Mouse (Mus musculus) embryonic facial prominence, embryonic 10.5 days (tissue): ENCODE measurements around the gene Fbxo34. TPM values are rescaled to one million over a fixed set of nuclear protein-coding genes. Genes with fewer than 3 reads are reported as not detected.
A peak's percentile ranks its signal among the peaks of the same experiment; 100 is the strongest.

Source experiments
- DNase-seq: peaks from one replicate; pipeline ENCODE4 v3.0.0-alpha.2; 2017; ENCODE audit warnings: low spot score
- H3K27ac ChIP-seq: fragments of 300-500 bp; sonication (generic); replicated peaks from 2 replicates; pipeline ENCODE4 v1.5.1; 2016; ENCODE audit warnings: mild to moderate bottlenecking
- H3K27me3 ChIP-seq: fragments of 300-500 bp; sonication (generic); replicated peaks from 2 replicates; pipeline ENCODE4 v1.6.1; 2016; ENCODE audit warnings: low read depth, mild to moderate bottlenecking; ENCODE audit not compliant: poor library complexity, severe bottlenecking
- H3K36me3 ChIP-seq: fragments of 300-500 bp; sonication (generic); replicated peaks from 2 replicates; pipeline ENCODE4 v1.6.1; 2016; ENCODE audit warnings: mild to moderate bottlenecking, moderate library complexity
- H3K4me1 ChIP-seq: fragments of 300-500 bp; sonication (generic); 2 replicates; pipeline ENCODE4 v1.6.1; 2016
- H3K4me3 ChIP-seq: fragments of 300-500 bp; sonication (generic); 2 replicates; pipeline ENCODE4 v1.5.1; 2016; ENCODE audit warnings: mild to moderate bottlenecking, moderate library complexity
- H3K9me3 ChIP-seq: fragments of 300-500 bp; sonication (generic); 2 replicates; pipeline ENCODE4 v1.6.1; 2016; ENCODE audit warnings: mild to moderate bottlenecking
- WGBS: fragments of 180-500 bp; shearing (Covaris S2); methylation state at CpG from one replicate; pipeline ENCODE4 v1.1.7; 2016; 5-methylcytosine and 5-hydroxymethylcytosine counted together
- polyA plus RNA-seq: library from polyadenylated mRNA; unstranded; fragments of >200 nt; fragmentation: Nextera tagmentation; extraction: Ambion mirVana; gene quantifications from 2 replicates; pipeline ENCODE4 v1.2.1, GENCODE M21; 2016

The Fbxo34 gene
- polyA plus RNA-seq, 1 experiment from 2014 or later = 23.4 TPM

- peaks cover 9% of the 10 kb centered on the region; the same call in 1 of the 2 replicates for H3K9me3 ChIP-seq
- DNase-seq = no peak
- WGBS = 47% methylated on average over 2 of the region's 2 CpGs
- no peaks in the 10 kb centered on the region for H3K4me1 ChIP-seq
- no peak overlapping the region for H3K27ac ChIP-seq
- no peak overlapping the region for H3K4me3 ChIP-seq
- no peaks in the 10 kb centered on the region for H3K36me3 ChIP-seq
- no peaks in the 10 kb centered on the region for H3K27me3 ChIP-seq
Measured at GRCm38 (mm10) chr14:47444907-47445306, 5.3 kb upstream of the Fbxo34 start.

GRCm38 (mm10) chr14:47445331-47446095 is 4.7 kb upstream of the Fbxo34 start:
- Histone ChIP-seq H3K9me3 (peaks cover 3% of the 10 kb centered on the region; the same call in 1 of the 2 replicates), H3K27me3 (no peaks in the 10 kb centered on the region), H3K4me1 (no peaks in the 10 kb centered on the region), H3K27ac (no peak overlapping the region), H3K4me3 (no peak overlapping the region), H3K36me3 (no peaks in the 10 kb centered on the region)
- no peak for DNase-seq
- WGBS = 71% methylated on average over 9 of the region's 9 CpGs

DNA sequence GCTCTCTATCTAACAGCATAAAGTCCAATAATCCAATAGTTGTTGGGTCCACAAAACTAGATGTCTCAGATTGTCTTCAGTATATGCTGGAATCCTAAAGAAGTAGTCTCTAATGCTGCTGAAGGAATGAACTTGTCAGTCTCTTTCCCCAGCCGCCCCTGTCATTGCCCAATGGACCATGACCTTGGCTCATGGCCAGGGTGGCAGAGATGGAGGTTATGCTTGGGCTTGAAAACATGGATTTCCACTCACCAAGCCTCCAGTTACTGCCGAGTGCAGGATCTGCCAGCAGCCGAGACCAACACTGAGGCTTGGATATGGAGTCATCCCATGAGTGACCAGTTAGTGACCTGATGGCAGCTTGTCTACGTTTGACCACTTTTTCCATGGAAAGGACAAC is 9.3 kb downstream of the Fbxo34 start:
- Histone ChIP-seq H3K4me3 (no peak overlapping the region), H3K9me3 (no peaks in the 10 kb centered on the region), H3K4me1 (no peaks in the 10 kb centered on the region), H3K36me3 (no peaks in the 10 kb centered on the region), H3K27me3 (no peaks in the 10 kb centered on the region), H3K27ac (no peak overlapping the region)
- no peak for DNase-seq
- 83% methylated on average over 4 of the region's 4 CpGs for WGBS

- WGBS = 91% methylated on average over 8 of the region's 8 CpGs
- DNase-seq = no peak
- Histone ChIP-seq H3K27ac (no peak overlapping the region), H3K4me1 (no peaks in the 10 kb centered on the region), H3K36me3 (no peaks in the 10 kb centered on the region), H3K4me3 (no peak overlapping the region), H3K27me3 (no peaks in the 10 kb centered on the region), H3K9me3 (no peaks in the 10 kb centered on the region)
Measured at GRCm38 (mm10) chr14:47461997-47462396, 11.8 kb downstream of the Fbxo34 start.

DNA sequence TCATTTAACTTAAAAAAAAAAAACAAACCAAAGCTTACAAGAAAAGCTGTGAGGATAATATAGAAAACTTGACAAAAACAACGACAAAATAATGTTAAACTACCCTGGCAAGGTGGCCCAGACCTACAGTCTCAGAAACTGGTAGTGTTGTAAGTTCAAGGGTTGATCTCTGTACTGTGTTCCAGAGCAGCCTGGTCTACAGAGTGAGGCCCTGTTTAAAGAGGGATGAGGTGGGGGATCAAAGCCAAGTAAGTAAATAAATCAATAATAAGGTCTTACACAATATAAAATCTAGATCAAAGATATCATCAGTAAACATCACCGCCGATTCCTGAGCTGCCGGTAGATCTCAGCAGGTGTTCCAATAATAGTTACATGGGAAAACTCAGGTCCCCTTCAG is 12.2 kb downstream of the Fbxo34 start:
- 88% methylated on average over 4 of the region's 4 CpGs for WGBS
- H3K4me3 ChIP-seq = no peak overlapping the region
- H3K36me3 ChIP-seq = no peaks in the 10 kb centered on the region
- no peak for DNase-seq
- H3K27me3 ChIP-seq = no peaks in the 10 kb centered on the region
- H3K9me3 ChIP-seq = no peaks in the 10 kb centered on the region
- no peaks in the 10 kb centered on the region for H3K4me1 ChIP-seq
- H3K27ac ChIP-seq = no peak overlapping the region

GRCm38 (mm10) chr14:47462877-47463460 is 12.7 kb downstream of the Fbxo34 start:
- no peaks in the 10 kb centered on the region for H3K27me3 ChIP-seq
- no peak overlapping the region for H3K4me3 ChIP-seq
- no peak overlapping the region for H3K27ac ChIP-seq
- DNase-seq = no peak
- 85% methylated on average over 9 of the region's 9 CpGs for WGBS
- no peaks in the 10 kb centered on the region for H3K9me3 ChIP-seq
- H3K36me3 ChIP-seq = no peaks in the 10 kb centered on the region
- H3K4me1 ChIP-seq = no peaks in the 10 kb centered on the region

GRCm38 (mm10) chr14:47464426-47464825 is 14.2 kb downstream of the Fbxo34 start:
- Histone ChIP-seq H3K9me3 (no peaks in the 10 kb centered on the region), H3K4me1 (no peaks in the 10 kb centered on the region), H3K4me3 (no peak overlapping the region), H3K36me3 (no peaks in the 10 kb centered on the region), H3K27me3 (no peaks in the 10 kb centered on the region), H3K27ac (no peak overlapping the region)
- DNase-seq = no peak
- 84% methylated on average over 10 of the region's 10 CpGs for WGBS

- WGBS = 58% methylated on average over 7 of the region's 7 CpGs
- DNase-seq = no peak
- H3K4me1 ChIP-seq = no peaks in the 10 kb centered on the region
- no peaks in the 10 kb centered on the region for H3K36me3 ChIP-seq
- no peaks in the 10 kb centered on the region for H3K9me3 ChIP-seq
- no peaks in the 10 kb centered on the region for H3K27me3 ChIP-seq
- no peak overlapping the region for H3K27ac ChIP-seq
- H3K4me3 ChIP-seq = no peak overlapping the region
Measured at GRCm38 (mm10) chr14:47465468-47466175, 15.4 kb downstream of the Fbxo34 start.

- H3K9me3 ChIP-seq = no peaks in the 10 kb centered on the region
- peak overlapping the region; percentile 93 for H3K27ac ChIP-seq
- DNase-seq = peak; percentile 98
- peak overlapping the region; percentile 83 for H3K4me3 ChIP-seq
- peaks cover 23% of the 10 kb centered on the region for H3K4me1 ChIP-seq
- no peaks in the 10 kb centered on the region for H3K27me3 ChIP-seq
- under 1% methylated on average over 40 of the region's 40 CpGs for WGBS
- H3K36me3 ChIP-seq = peaks cover 6% of the 10 kb centered on the region; the same call in 1 of the 2 replicates
Measured at GRCm38 (mm10) chr14:47472359-47472742, 22.1 kb downstream of the Fbxo34 start.

GRCm38 (mm10) chr14:47472743-47473546 is 22.7 kb downstream of the Fbxo34 start:
- peak; percentile 78 for DNase-seq
- Histone ChIP-seq H3K9me3 (no peaks in the 10 kb centered on the region), H3K4me3 (peak overlapping the region; percentile 83), H3K27ac (peak overlapping the region; percentile 93), H3K36me3 (peaks cover 6% of the 10 kb centered on the region; the same call in 1 of the 2 replicates), H3K27me3 (no peaks in the 10 kb centered on the region), H3K4me1 (peaks cover 23% of the 10 kb centered on the region)
- 3% methylated on average over 69 of the region's 69 CpGs for WGBS

GRCm38 (mm10) chr14:47473891-47474290 is 23.7 kb downstream of the Fbxo34 start:
- WGBS = 87% methylated on average over 9 of the region's 9 CpGs
- Histone ChIP-seq H3K27me3 (no peaks in the 10 kb centered on the region), H3K27ac (no peak overlapping the region), H3K9me3 (no peaks in the 10 kb centered on the region), H3K4me1 (peaks cover 23% of the 10 kb centered on the region), H3K36me3 (peaks cover 6% of the 10 kb centered on the region; the same call in 1 of the 2 replicates), H3K4me3 (peak overlapping the region; percentile 83; the same call in 1 of the 2 replicates)
- DNase-seq = no peak
